Mouse (Mus musculus) liver, embryonic 13.5 days (tissue): ENCODE measurements at regions not wholly inside any gene's neighbourhood (a gene's known extent, or its start where the extent isn't known, plus 50 kb on each side); places are given as distances from the start of the nearest gene placed in this dataset.

Source experiments
- ATAC-seq: fragments of 200-750 bp; cut with Nextera tagmentation; 2 replicates; pipeline ENCODE4 v1.8.0; 2017; ENCODE audit warnings: low read depth, mild to moderate bottlenecking, moderate number of reproducible peaks, moderate library complexity
- DNase-seq: peaks from one replicate; pipeline ENCODE4 v3.0.0; 2022
- H3K27ac ChIP-seq: fragments of 300-500 bp; sonication (generic); 2 replicates; pipeline ENCODE4 v1.5.1; 2015; ENCODE audit warnings: moderate library complexity, mild to moderate bottlenecking, inconsistent platforms
- H3K27me3 ChIP-seq: fragments of 300-500 bp; sonication (generic); 2 replicates; pipeline ENCODE4 v1.6.1; 2015; ENCODE audit warnings: mild to moderate bottlenecking, inconsistent platforms
- H3K36me3 ChIP-seq: fragments of 300-500 bp; sonication (generic); 2 replicates; pipeline ENCODE4 v1.6.1; 2015; ENCODE audit warnings: mild to moderate bottlenecking, inconsistent platforms
- H3K4me1 ChIP-seq: fragments of 300-500 bp; sonication (generic); replicated peaks from 2 replicates; pipeline ENCODE4 v1.6.1; 2015; ENCODE audit warnings: inconsistent platforms
- H3K4me2 ChIP-seq: fragments of 300-500 bp; sonication (generic); 2 replicates; pipeline ENCODE4 v1.6.1; 2015; ENCODE audit warnings: inconsistent platforms, mild to moderate bottlenecking, moderate library complexity
- H3K4me3 ChIP-seq: fragments of 300-500 bp; sonication (generic); replicated peaks from 2 replicates; pipeline ENCODE4 v1.5.1; 2015; ENCODE audit warnings: mild to moderate bottlenecking, inconsistent platforms
- H3K9ac ChIP-seq: fragments of 300-500 bp; sonication (generic); 2 replicates; pipeline ENCODE4 v1.6.1; 2015; ENCODE audit warnings: mild to moderate bottlenecking, inconsistent platforms
- H3K9me3 ChIP-seq: fragments of 300-500 bp; sonication (generic); replicated peaks from 2 replicates; pipeline ENCODE4 v1.6.1; 2016; ENCODE audit warnings: inconsistent platforms
- WGBS: fragments of 180-500 bp; shearing (Covaris S2); methylation state at CpG from one replicate; pipeline ENCODE4 v1.1.7; 2015; ENCODE audit not compliant: insufficient replicate concordance; 5-methylcytosine and 5-hydroxymethylcytosine counted together

DNA sequence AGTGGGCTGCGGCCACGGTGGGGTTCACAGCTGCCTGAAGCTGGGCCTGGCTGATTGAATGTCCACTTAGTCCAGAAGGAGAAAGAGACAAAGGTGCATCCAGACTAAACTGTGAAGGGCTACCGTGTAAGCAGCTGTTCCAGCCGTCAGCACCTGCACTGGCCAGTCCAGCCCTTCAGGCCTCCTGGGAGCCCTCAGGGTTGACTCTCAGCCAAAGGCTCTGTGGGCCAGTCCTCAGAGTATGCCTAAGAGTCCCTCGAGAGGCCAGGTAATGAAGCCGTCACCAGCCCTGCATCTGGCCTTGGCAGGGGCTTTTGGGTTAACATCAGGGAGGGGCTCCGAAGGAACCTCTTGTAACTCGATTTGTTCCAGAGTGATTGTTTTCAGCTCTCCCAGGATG lies 187.4 kb downstream of the Gpd2 start:
- no peak for DNase-seq
- Histone ChIP-seq H3K9ac (no peak overlapping the region), H3K27ac (no peak overlapping the region), H3K4me2 (no peak overlapping the region), H3K27me3 (no peaks in the 10 kb centered on the region), H3K4me3 (no peak overlapping the region), H3K36me3 (no peaks in the 10 kb centered on the region), H3K4me1 (no peaks in the 10 kb centered on the region), H3K9me3 (no peaks in the 10 kb centered on the region)
- no peak for ATAC-seq
- 71% methylated on average over 8 of the region's 8 CpGs for WGBS

DNA sequence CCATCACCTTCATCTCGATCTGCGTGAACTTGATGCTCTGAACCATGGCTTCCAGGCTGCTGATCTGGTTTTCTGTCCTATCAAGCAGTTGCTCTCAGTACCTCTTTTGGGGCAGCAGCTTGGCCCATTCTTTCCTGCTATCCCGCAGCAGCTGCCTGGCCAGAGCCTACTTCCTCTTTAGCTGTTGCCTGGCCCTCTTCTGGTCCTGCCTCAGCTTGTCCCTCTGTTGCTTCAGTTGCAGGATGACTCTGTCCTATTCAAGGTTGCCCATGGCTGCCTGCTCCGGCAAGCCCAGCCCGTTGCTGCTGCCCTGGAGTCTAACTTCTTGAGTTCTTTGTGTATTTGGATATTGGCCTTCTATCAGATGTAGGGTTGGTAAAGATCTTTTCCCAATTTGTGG lies 188.0 kb downstream of the Gpd2 start:
- 59% methylated on average over 5 of the region's 5 CpGs for WGBS
- H3K27ac ChIP-seq, result no peak overlapping the region
- no peak overlapping the region for H3K4me3 ChIP-seq
- no peak overlapping the region for H3K9ac ChIP-seq
- H3K9me3 ChIP-seq, result no peaks in the 10 kb centered on the region
- H3K4me1 ChIP-seq, result no peaks in the 10 kb centered on the region
- no peaks in the 10 kb centered on the region for H3K27me3 ChIP-seq
- no peak overlapping the region for H3K4me2 ChIP-seq
- ATAC-seq, result no peak
- H3K36me3 ChIP-seq, result no peaks in the 10 kb centered on the region
- DNase-seq, result no peak

DNA sequence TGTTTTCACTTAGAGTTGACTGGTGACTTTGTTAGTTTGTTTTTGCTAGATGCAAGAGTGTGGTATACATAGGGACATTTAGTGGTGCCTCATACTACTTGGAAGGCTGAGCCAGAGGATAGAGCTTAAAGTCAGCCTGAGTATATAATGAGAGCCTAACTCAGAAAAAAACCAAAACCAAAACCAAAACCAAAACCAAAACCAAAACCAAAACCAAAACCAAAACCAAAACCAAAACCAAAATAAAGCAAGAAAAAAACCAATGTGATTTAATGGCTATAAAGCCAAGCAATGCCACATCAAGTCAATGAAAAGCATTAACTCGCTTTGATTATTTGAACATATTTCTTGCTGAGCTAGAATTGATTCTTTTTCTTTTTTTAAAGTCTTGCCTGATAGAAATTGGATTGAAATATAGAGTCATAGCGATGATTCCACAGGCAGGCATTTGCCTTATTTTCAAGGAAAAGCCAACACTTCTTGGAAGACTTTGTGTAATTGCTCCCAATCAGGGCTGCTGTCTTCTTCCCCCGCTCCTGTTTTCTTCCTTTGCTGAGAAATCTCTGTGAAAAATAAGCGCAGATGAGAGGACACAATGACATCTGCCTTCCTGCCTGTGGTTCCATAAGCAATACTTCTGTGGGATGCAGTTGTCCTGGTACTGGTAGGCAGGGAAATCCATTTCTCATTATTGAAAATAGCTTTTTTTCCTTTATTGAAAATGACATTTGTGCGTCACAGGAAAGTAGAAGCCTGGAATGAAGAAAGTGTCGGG lies 213.7 kb downstream of the Gpd2 start:
- WGBS, result 70% methylated on average over 6 of the region's 6 CpGs
- Histone ChIP-seq H3K36me3 (no peaks in the 10 kb centered on the region), H3K4me3 (no peak overlapping the region), H3K9me3 (no peaks in the 10 kb centered on the region), H3K4me2 (no peak overlapping the region), H3K27me3 (no peaks in the 10 kb centered on the region), H3K27ac (no peak overlapping the region), H3K4me1 (no peaks in the 10 kb centered on the region), H3K9ac (no peak overlapping the region)
- DNase-seq (no peak), ATAC-seq (no peak)

DNA sequence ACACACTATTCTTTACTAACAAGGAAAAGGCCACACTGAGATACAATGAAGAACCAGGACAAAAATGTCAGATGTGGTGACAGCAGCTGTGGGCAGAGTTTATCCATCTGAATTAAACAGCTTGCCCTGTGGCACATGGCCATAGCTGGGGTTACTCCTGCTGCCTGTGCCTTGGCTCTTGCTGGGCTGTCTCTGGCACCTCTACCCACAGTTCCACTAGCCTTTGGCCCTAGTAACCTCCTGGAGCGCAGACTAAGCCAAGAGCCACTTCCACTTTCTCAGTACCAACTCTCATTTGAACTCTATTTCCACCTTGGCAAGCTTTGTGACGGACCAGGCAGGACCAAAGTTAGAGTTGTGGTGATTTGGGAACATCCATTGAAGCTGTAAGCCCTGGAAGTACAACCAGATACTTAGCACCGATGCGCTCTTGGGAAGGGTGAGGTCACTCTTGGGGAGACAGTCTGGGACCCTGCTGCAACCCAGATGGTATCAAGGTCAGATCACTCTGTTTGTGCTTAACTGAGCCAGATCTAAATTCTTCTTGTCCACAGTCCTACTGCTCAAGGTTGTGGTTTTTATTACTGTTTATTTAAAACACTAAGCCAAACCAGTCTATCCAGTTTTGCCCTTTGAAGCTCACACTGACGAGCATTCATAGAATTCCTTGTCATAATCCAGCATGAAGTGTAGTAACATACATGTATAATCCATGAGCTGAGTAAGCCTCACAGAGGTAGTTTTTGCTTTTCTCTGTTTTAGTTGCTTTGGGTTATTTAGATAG lies 216.7 kb downstream of the Gpd2 start:
- H3K36me3 ChIP-seq, result no peaks in the 10 kb centered on the region
- no peak for ATAC-seq
- no peak overlapping the region for H3K9ac ChIP-seq
- H3K4me1 ChIP-seq, result no peaks in the 10 kb centered on the region
- DNase-seq, result no peak
- H3K4me2 ChIP-seq, result no peak overlapping the region
- no peaks in the 10 kb centered on the region for H3K27me3 ChIP-seq
- no peaks in the 10 kb centered on the region for H3K9me3 ChIP-seq
- H3K27ac ChIP-seq, result no peak overlapping the region
- no peak overlapping the region for H3K4me3 ChIP-seq
- 64% methylated on average over 5 of the region's 5 CpGs for WGBS

DNA sequence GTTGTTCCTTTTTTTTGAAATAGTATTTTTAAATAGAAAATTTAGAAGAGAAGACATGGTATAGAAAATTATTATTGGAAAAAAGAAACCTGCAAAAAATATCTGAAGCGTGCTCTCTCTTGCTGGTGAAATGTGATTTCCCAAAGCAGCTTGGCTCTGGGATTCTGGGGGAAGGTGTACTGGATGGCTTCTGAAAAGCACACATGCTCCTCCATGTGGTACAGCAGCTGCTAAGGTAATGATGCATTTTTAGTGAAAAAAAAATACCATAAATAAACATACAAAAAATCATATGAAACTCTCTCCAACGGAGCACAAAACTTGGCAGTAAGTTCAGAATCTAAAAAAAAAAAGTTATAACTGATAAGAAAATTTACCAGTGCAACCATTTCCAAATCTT lies 222.5 kb downstream of the Gpd2 start:
- DNase-seq (no peak), ATAC-seq (no peak)
- 77% methylated on average over 2 of the region's 2 CpGs for WGBS
- H3K36me3 ChIP-seq, result no peaks in the 10 kb centered on the region
- no peaks in the 10 kb centered on the region for H3K27me3 ChIP-seq
- H3K27ac ChIP-seq, result no peak overlapping the region
- H3K4me1 ChIP-seq, result no peaks in the 10 kb centered on the region
- H3K4me3 ChIP-seq, result no peak overlapping the region
- H3K9me3 ChIP-seq, result no peaks in the 10 kb centered on the region
- H3K9ac ChIP-seq, result no peak overlapping the region
- no peak overlapping the region for H3K4me2 ChIP-seq

DNA sequence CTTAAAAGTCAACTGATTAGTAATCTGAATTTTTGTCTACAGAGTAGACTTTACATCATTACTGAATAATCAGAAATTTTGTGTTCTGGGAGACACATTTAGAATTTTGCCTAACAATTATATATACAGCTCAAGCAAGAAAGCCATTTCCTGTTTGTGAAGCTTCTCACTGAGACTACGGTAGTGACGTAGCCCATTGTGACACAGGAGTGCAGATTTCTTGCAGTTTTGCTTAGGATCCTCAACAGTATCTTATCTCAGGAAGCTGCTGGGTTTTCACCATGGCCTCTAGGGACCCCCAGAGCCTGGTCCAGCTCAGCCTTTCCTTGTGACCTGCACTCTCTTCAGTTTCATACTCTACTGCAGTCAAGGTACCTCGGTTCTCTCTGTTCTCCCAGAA lies 236.4 kb downstream of the Gpd2 start:
- H3K4me3 ChIP-seq, result no peak overlapping the region
- no peaks in the 10 kb centered on the region for H3K27me3 ChIP-seq
- no peaks in the 10 kb centered on the region for H3K36me3 ChIP-seq
- no peak overlapping the region for H3K9ac ChIP-seq
- DNase-seq (no peak), ATAC-seq (no peak)
- no peaks in the 10 kb centered on the region for H3K9me3 ChIP-seq
- WGBS, result 50% methylated on average over 3 of the region's 3 CpGs
- H3K4me1 ChIP-seq, result no peaks in the 10 kb centered on the region
- H3K27ac ChIP-seq, result no peak overlapping the region
- H3K4me2 ChIP-seq, result no peak overlapping the region

DNA sequence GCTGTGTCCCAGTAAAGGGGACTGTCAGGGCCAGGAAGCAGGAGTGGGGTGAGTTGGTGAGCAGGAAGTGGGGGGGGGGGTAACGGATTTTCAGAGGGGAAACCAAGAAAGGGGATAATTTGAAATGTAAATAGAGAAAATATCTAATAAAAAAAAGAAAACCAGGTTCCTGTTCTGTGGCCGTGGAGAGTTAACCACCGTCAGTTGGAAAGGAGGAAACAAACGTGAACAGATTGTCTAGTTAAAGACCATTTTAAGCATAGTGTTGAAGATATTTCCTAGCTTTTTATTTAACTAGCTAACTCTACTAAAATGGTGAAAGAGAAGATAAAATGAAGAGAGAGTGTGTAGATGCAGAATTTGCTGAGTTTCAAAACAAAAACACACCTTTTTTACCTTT lies 254.7 kb downstream of the Gpd2 start:
- DNase-seq (no peak), ATAC-seq (no peak)
- H3K9me3 ChIP-seq, result no peaks in the 10 kb centered on the region
- no peaks in the 10 kb centered on the region for H3K4me1 ChIP-seq
- H3K9ac ChIP-seq, result no peak overlapping the region
- 22% methylated on average over 4 of the region's 4 CpGs for WGBS
- no peak overlapping the region for H3K4me2 ChIP-seq
- no peak overlapping the region for H3K27ac ChIP-seq
- H3K4me3 ChIP-seq, result no peak overlapping the region
- H3K36me3 ChIP-seq, result no peaks in the 10 kb centered on the region
- H3K27me3 ChIP-seq, result no peaks in the 10 kb centered on the region

DNA sequence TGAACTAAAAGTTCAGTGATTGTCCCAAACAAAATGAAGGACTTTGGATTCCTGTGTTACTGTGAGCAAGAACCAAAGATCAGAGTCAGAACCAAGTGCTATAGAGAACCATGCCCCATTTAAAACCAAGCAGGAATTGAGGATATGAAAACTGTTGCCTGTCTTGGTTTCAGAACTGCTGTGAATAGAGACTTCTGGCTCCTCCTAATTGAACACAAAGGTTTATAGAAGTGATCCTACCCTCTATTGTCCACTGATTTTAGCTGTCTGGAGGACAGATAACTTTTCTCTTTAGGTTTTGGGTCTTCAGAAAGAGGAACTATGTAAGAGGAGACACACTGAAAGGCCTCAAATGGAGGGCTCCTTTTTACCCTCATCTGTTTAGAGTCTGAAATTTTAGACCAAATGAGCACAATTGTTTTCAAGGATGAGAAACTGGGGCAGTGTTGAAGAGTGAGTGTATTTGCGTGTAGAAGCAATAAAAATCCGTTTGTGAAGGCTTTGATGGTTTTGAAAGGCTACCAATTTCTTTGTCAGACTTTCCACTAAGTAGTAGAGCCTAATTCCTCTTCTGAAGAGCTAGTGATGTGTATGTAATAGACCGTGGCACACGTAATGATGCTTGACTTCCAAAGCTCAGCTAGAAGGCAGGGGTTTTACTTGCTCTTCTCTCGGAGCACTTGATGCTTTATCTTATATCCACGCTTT lies 255.6 kb downstream of the Gpd2 start:
- ATAC-seq (no peak), DNase-seq (no peak)
- Histone ChIP-seq H3K36me3 (no peaks in the 10 kb centered on the region), H3K27me3 (no peaks in the 10 kb centered on the region), H3K27ac (no peak overlapping the region), H3K9ac (no peak overlapping the region), H3K4me2 (no peak overlapping the region), H3K4me3 (no peak overlapping the region), H3K9me3 (no peaks in the 10 kb centered on the region), H3K4me1 (no peaks in the 10 kb centered on the region)
- WGBS, result 57% methylated on average over 6 of the region's 6 CpGs

DNA sequence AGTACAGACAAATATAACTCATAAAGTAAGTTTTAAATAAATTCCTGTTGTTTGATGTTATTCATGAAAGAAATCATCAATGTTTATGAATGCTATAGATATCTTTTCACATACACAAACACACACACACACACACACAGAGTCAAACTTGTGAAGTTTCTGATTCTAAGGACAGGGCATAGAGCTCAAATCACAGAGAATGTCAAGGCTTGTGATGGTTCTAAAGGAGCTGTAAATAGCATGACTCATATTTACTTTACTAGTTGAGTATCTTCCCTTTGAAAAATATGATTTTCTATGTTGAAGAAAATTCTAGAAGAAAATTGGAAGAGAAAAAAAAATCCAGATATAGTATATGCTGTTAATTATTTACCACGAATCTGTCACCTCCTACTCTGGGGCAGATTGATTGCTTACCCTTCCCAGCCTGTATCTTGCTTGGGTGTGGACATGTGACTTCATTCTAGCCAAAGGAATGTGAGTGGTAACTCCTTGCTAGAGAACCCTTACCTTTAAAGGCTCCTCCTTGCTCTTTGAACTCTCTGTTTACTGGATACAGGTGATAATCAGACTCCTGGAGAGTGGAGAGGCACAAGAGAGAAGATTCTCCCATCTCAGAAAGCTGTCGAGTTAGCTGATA lies 259.0 kb downstream of the Gpd2 start:
- 23% methylated on average over 2 of the region's 2 CpGs for WGBS
- no peak overlapping the region for H3K9ac ChIP-seq
- no peak for DNase-seq
- H3K27me3 ChIP-seq, result no peaks in the 10 kb centered on the region
- ATAC-seq, result no peak
- no peak overlapping the region for H3K4me2 ChIP-seq
- no peaks in the 10 kb centered on the region for H3K36me3 ChIP-seq
- H3K4me1 ChIP-seq, result no peaks in the 10 kb centered on the region
- H3K4me3 ChIP-seq, result no peak overlapping the region
- no peak overlapping the region for H3K27ac ChIP-seq
- H3K9me3 ChIP-seq, result no peaks in the 10 kb centered on the region

DNA sequence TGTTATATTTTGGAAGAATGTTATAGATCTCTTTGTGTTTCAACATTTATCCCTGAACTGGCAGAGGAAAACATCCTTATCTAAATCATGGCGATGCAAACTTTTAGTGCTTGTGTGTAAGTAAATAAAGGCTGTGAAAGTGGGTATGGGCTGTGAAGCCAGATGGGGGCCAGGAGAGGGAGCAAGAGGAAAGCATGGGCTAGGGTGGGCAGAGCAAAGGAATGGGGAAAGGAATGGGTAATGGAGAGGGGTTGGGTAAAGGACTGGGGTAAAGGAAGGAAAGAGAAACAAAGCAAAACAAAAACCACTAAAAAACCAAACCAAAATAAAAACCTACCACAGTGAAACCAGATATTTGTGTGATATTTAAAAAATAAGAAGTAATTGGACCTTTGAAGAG lies 260.5 kb downstream of the Gpd2 start:
- Histone ChIP-seq H3K9ac (no peak overlapping the region), H3K4me2 (no peak overlapping the region), H3K36me3 (no peaks in the 10 kb centered on the region), H3K4me1 (no peaks in the 10 kb centered on the region), H3K9me3 (no peaks in the 10 kb centered on the region), H3K27ac (no peak overlapping the region), H3K27me3 (no peaks in the 10 kb centered on the region), H3K4me3 (no peak overlapping the region)
- WGBS, result 60% methylated on average over 1 of the region's 1 CpGs
- ATAC-seq (no peak), DNase-seq (no peak)

DNA sequence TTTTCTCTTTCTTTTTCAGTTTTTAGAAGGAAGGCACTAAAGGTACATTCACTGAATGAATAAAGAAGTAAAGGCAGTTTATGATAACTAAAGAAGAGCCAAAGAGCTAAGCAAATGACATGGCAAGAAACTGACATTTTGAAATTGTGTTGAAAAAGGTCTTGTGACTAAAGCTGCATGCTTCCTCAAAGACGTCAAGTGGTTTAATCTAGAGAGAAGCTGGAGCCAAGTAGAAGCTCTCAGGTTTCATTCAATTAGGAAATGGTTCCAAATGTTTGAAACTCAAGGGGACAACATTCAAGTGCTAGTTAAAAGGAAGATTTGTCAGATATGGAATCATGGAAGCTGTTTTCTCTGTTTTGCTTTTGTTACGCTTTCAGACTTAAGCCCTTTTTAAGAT lies 267.2 kb downstream of the Gpd2 start:
- WGBS, result 63% methylated on average over 2 of the region's 2 CpGs
- ATAC-seq (no peak), DNase-seq (no peak)
- Histone ChIP-seq H3K27ac (no peak overlapping the region), H3K9ac (no peak overlapping the region), H3K36me3 (no peaks in the 10 kb centered on the region), H3K4me3 (no peak overlapping the region), H3K27me3 (no peaks in the 10 kb centered on the region), H3K4me2 (no peak overlapping the region), H3K9me3 (no peaks in the 10 kb centered on the region), H3K4me1 (no peaks in the 10 kb centered on the region)
